Mouse (Mus musculus) liver, adult (tissue): ENCODE data around the gene Bicdl2.

Source experiments
- GATA4 ChIP-seq: IDR thresholded peaks from 2 replicates; pipeline ENCODE4 v1.6.1; 2014; ENCODE audit warnings: mild to moderate bottlenecking, low read length; ENCODE audit not compliant: insufficient replicate concordance

The Bicdl2 gene

GRCm38 (mm10) chr17:23664556-23665021 is 4.3 kb downstream of the Bicdl2 start:
- no peak for TF ChIP-seq GATA4

GRCm38 (mm10) chr17:23665511-23665910 is 5.2 kb downstream of the Bicdl2 start:
- TF ChIP-seq GATA4, result no peak

- no peak for TF ChIP-seq GATA4
These were observed 10.3 kb downstream of the Bicdl2 start for GRCm38 (mm10) chr17:23670516-23671074.

- TF ChIP-seq GATA4, result no peak
These were observed 11.2 kb downstream of the Bicdl2 start for GRCm38 (mm10) chr17:23671519-23671918.

- no peak for TF ChIP-seq GATA4
These were observed 12.5 kb downstream of the Bicdl2 start for GRCm38 (mm10) chr17:23672761-23673160.

GRCm38 (mm10) chr17:23673424-23674073 is 13.2 kb downstream of the Bicdl2 start, which contains the start of the genes Hcfc1r1 and Thoc6:
TSS of gene Hcfc1r1 (plus strand) at chr17:23673596.
TSS of gene Thoc6 (minus strand) at chr17:23673882.
- peak; percentile 58; the same call in 1 of the 2 replicates for TF ChIP-seq GATA4

- TF ChIP-seq GATA4, result no peak
These were observed 14.1 kb downstream of the Bicdl2 start for GRCm38 (mm10) chr17:23674271-23674952.

GRCm38 (mm10) chr17:23675127-23675526 is 14.8 kb downstream of the Bicdl2 start:
- TF ChIP-seq GATA4, result no peak

GRCm38 (mm10) chr17:23675564-23676281 is 15.4 kb downstream of the Bicdl2 start:
- no peak for TF ChIP-seq GATA4

GRCm38 (mm10) chr17:23676473-23677031 is 16.2 kb downstream of the Bicdl2 start:
- TF ChIP-seq GATA4, result no peak

- no peak for TF ChIP-seq GATA4
These were observed 17.0 kb downstream of the Bicdl2 start, which contains the start of gene Tnfrsf12a for GRCm38 (mm10) chr17:23677236-23677679. TSS of gene Tnfrsf12a (minus strand) at chr17:23677468.

- TF ChIP-seq GATA4, result no peak
These were observed 19.0 kb downstream of the Bicdl2 start, which contains the start of gene Cldn6 for GRCm38 (mm10) chr17:23679127-23679835. TSS of gene Cldn6 (plus strand) at chr17:23679249.

GRCm38 (mm10) chr17:23680336-23680735 is 20.0 kb downstream of the Bicdl2 start:
- TF ChIP-seq GATA4, result no peak

GRCm38 (mm10) chr17:23681086-23681485 is 20.8 kb downstream of the Bicdl2 start:
- TF ChIP-seq GATA4, result no peak
